Mouse (Mus musculus) layer of hippocampus, adult 2 months (tissue): ENCODE results near the gene Phactr2. TPM values are rescaled to one million over a fixed set of nuclear protein-coding genes. Genes with fewer than 3 reads are reported as not detected.

Experiments
- DNase-seq, 2 experiments: peaks; one replicate each; pipeline ENCODE4 v3.0.0; 2022; ENCODE audit warnings: low spot score in 2 of 2
- H3K27ac ChIP-seq: fragments of 200-600 bp; 2 replicates; pipeline ENCODE4 v1.8.1; 2022
- H3K4me3 ChIP-seq: fragments of 200-600 bp; 2 replicates; pipeline ENCODE4 v1.8.1; 2022; ENCODE audit warnings: mild to moderate bottlenecking
- CTCF ChIP-seq: fragments of 200-600 bp; conservative IDR thresholded peaks from 2 replicates; pipeline ENCODE4 v1.8.1; 2022; ENCODE audit warnings: antibody characterized with exemption, mild to moderate bottlenecking, moderate library complexity
- total RNA-seq, 2 experiments: library from RNA; stranded (reverse); gene quantifications; 2 replicates each; pipeline ENCODE4 v1.2.3; 2021

Gene Phactr2
- total RNA-seq, 2 experiments from 2014 or later, result 20.7 to 25.4 TPM

DNA sequence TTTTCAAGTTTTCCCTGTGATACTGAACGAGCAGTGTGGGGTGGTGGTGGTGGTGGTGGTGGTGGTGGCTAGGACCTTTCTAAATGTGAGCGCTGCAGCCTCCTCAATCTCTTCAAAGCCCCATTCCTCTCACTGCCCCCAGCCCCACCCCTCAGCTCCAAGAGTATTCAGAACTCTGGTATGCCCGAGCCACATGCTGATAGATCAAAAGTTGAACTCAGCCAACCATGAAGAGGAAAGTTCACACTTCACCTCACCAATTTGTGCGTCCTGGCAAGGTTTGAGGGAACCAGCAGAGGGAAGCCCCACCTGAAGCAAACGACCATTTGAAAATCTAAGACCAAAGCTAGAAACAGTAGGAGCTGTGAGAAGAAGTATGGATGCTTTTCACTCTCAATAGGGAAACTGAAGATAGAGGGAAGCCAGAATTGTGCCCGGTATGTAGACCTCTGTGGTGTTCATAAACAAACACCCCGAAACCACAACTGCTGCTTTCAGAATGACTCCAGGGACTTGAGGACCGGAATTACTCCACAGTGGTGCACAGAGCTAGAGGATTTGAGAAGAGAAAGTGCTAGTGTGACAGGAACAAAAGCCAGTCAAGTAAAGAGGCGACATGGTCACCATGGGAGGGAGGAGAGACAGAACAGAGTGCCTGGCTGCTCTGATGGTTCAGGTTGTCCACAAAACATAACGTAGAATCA, 35.9 kb downstream of the Phactr2 start:
- DNase-seq, result no peak
- no peak for TF ChIP-seq CTCF
- no peak overlapping the region for H3K27ac ChIP-seq
- H3K4me3 ChIP-seq, result no peak overlapping the region

- TF ChIP-seq CTCF, result no peak
- no peak for DNase-seq
- H3K4me3 ChIP-seq, result no peak overlapping the region
- H3K27ac ChIP-seq, result no peak overlapping the region
Observed at GRCm38 (mm10) chr10:13437011-13437410, 37.2 kb downstream of the Phactr2 start.

GRCm38 (mm10) chr10:13433016-13433415, 41.2 kb downstream of the Phactr2 start:
- no peak for TF ChIP-seq CTCF
- H3K4me3 ChIP-seq, result no peak overlapping the region
- no peak for DNase-seq
- no peak overlapping the region for H3K27ac ChIP-seq

- Histone ChIP-seq H3K27ac (no peak overlapping the region), H3K4me3 (no peak overlapping the region)
- DNase-seq, result no peak
- TF ChIP-seq CTCF, result no peak
Observed at GRCm38 (mm10) chr10:13431641-13432540, 42.3 kb downstream of the Phactr2 start.

DNA sequence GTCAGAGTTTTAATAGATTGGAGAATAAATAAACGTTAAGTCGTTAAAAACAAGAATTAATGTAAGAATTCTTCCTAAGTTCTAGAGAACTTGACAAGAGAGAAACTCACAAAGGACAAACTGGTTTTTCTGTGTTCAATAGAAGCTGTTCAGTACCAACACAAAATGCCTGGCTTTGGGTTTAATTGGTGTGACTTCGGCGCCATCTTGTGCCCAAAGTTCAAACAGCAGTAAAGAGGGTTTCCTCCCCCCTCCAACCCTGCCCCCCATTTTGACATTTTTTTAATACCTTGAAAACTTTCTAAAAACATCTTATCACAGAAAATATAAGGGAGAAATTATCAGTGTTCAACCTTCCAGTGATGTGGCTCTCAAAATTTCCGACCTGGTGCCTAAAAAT, 44.4 kb downstream of the Phactr2 start:
- Histone ChIP-seq H3K27ac (no peak overlapping the region), H3K4me3 (no peak overlapping the region)
- TF ChIP-seq CTCF, result peak; percentile 91
- peak; percentile 63 to 78 for DNase-seq

DNA sequence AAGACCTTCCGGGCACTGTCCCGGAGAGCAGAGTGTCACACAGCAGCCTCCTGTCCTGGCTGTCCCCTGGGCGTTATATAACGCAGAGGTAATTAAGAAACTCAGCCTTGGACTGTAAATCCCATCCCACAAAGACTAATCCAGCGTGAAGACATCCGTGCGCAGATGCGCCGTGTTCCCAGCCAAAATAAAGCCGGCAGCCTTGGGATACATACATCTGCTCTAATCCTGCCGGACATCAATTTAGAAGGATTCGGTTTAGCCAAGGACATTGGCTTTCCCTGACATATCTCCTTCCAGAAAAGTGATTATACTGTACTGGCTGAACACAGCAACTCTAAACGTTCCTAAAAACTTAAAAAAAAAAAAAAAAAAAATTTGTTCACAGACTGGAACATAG, 45.0 kb downstream of the Phactr2 start:
- DNase-seq, result no peak
- Histone ChIP-seq H3K27ac (no peak overlapping the region), H3K4me3 (no peak overlapping the region; the same call in 1 of the 2 replicates)
- TF ChIP-seq CTCF, result no peak

- DNase-seq, result no peak
- no peak for TF ChIP-seq CTCF
- no peak overlapping the region for H3K27ac ChIP-seq
- H3K4me3 ChIP-seq, result no peak overlapping the region
Observed at GRCm38 (mm10) chr10:13428536-13428935, 45.7 kb downstream of the Phactr2 start.

GRCm38 (mm10) chr10:13427599-13427998, 46.6 kb downstream of the Phactr2 start:
- Histone ChIP-seq H3K27ac (no peak overlapping the region), H3K4me3 (peak overlapping the region; percentile 37; the same call in 1 of the 2 replicates)
- no peak for TF ChIP-seq CTCF
- DNase-seq, result no peak

- H3K4me3 ChIP-seq, result no peak overlapping the region
- DNase-seq, result no peak
- no peak for TF ChIP-seq CTCF
- H3K27ac ChIP-seq, result no peak overlapping the region
Observed at GRCm38 (mm10) chr10:13425198-13425597, 49.0 kb downstream of the Phactr2 start.

- TF ChIP-seq CTCF, result no peak
- no peak for DNase-seq
- Histone ChIP-seq H3K4me3 (no peak overlapping the region), H3K27ac (no peak overlapping the region)
Observed at GRCm38 (mm10) chr10:13424508-13424907, 49.7 kb downstream of the Phactr2 start.

DNA sequence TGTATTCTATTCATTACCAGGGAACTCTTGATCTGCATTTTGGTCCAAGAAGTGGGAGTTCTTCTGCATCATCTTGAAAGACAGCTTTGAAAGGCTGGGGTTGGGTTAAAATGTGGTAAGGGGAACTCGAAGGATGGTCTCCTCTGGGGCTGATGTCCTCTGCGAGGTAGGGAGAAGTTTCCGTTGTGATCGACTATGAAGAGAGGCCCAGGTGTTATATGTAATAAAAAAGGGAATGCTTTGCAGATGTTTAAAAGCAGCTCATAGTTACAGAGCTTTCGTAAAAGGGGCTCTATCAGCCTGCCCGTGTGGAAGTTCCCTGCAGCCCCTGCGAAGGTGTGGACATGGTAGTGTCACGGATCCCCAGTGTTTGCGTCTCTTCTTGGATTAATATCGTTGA, 50.2 kb downstream of the Phactr2 start:
- DNase-seq, result no peak
- Histone ChIP-seq H3K4me3 (no peak overlapping the region), H3K27ac (no peak overlapping the region)
- TF ChIP-seq CTCF, result no peak

DNA sequence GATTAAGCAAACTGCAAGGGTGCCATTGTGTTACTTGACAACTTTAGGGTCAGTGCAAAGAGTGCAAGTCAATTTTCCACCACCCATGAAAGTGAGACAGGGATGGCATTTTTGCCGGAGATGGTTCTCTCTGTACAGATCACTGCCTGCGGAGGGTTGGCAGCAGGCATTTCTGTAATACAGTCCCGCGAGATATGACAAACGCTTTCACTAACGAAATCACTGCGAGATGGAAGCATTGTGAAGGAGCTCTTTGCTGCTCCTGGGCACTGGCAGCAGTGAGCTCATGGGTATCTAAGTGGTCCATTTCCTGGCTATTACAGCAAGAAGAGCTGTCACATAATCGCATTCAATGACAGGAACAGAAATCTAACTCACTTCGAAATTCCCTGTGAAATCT, 52.1 kb downstream of the Phactr2 start:
- Histone ChIP-seq H3K4me3 (no peak overlapping the region), H3K27ac (no peak overlapping the region)
- no peak for DNase-seq
- TF ChIP-seq CTCF, result no peak

GRCm38 (mm10) chr10:13419246-13419645, 55.0 kb downstream of the Phactr2 start:
- no peak for TF ChIP-seq CTCF
- H3K4me3 ChIP-seq, result no peak overlapping the region
- DNase-seq, result no peak

DNA sequence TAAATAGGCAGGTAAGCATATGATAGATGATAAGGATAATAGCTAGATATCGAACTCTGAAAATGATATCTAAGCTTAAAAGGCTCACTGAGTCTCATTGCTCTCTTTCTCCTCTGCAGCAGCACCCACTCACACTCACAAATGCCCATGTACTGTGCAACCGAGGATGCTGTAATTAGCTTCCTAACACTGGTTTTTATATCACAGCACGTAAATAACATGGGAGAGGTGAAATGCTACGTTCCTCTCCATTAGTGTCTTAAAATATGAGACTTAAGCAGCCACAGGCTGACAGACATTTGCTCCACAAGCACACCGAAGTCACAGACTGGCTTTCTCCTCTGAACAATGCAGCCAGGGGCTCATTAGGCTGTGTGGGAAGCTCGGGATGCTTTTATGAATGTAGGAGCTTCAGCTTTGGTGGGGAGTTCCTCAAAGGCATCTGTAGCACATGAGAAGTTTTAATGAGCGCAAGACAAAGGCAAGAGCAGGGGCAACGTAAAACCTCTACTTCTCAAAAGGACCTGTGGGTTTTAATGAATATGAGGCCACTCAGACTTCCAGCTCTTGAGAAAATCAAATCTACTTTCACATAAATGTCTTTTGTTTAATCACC, 58.6 kb downstream of the Phactr2 start:
- DNase-seq, result no peak
- no peak overlapping the region for H3K27ac ChIP-seq
- TF ChIP-seq CTCF, result no peak

More at GRCm38 (mm10) chr10:13419246-13419645, 55.0 kb downstream of the Phactr2 start:
- no peak overlapping the region for H3K27ac ChIP-seq

More for the DNA sequence above, 58.6 kb downstream of the Phactr2 start:
- no peak overlapping the region for H3K4me3 ChIP-seq
